Mouse (Mus musculus): ENCODE data around the gene Ppif. TPM values are rescaled to one million over a fixed set of nuclear protein-coding genes. Genes with fewer than 3 reads are reported as not detected.

The Ppif gene
- polyA plus RNA-seq, 1 experiment from 2014 or later: 13.8 TPM

- Histone ChIP-seq H3K4me3 (ENCODE audit: low read depth, low read length) (peak overlapping the region; percentile 77), H3K4me1 (ENCODE audit: insufficient read depth, low read depth, low read length) (peaks cover 4% of the 10 kb centered on the region; the same call in 1 of the 2 replicates), H3K9me3 (ENCODE audit: low read length) (no peaks in the 10 kb centered on the region), H3K27me3 (replicated peaks; ENCODE audit: insufficient read depth, low read length) (no peaks in the 10 kb centered on the region), H3K9ac (replicated peaks; ENCODE audit: low read depth) (peak overlapping the region; percentile 48), H3K36me3 (ENCODE audit: insufficient read depth, low read length) (peaks cover 12% of the 10 kb centered on the region; the same call in 1 of the 2 replicates), H3K27ac (ENCODE audit: low read length) (peak overlapping the region; percentile 27; the same call in 1 of the 2 replicates), H3K4me2 (replicated peaks; ENCODE audit: low read depth, low read length) (peak overlapping the region; percentile 90)
- TF ChIP-seq EP300 (IDR thresholded peaks at IDR 0.05) (no peak), CTCF (IDR thresholded peaks at IDR 0.05) (no peak)
- 2% methylated on average over 10 of the region's 10 CpGs for WGBS
- peak; percentile 45 for ATAC-seq
- DNase-seq (ENCODE audit: low spot score): peak; percentile 63
Measured at GRCm38 (mm10) chr14:25694569-25694897, 579 bp downstream of the Ppif start.

- no peaks in the 10 kb centered on the region for H3K27me3 ChIP-seq (replicated peaks; ENCODE audit: insufficient read depth, low read length)
- peaks cover 13% of the 10 kb centered on the region; the same call in 1 of the 2 replicates for H3K36me3 ChIP-seq (ENCODE audit: insufficient read depth, low read length)
- H3K9ac ChIP-seq (replicated peaks; ENCODE audit: low read depth): no peak overlapping the region
- no peak for TF ChIP-seq EP300 (IDR thresholded peaks at IDR 0.05)
- no peak for TF ChIP-seq CTCF (IDR thresholded peaks at IDR 0.05)
- DNase-seq (ENCODE audit: low spot score) (no peak), ATAC-seq (no peak)
- no peak overlapping the region for H3K27ac ChIP-seq (ENCODE audit: low read length)
- H3K4me3 ChIP-seq (ENCODE audit: low read depth, low read length): peak overlapping the region; percentile 77; the same call in 1 of the 2 replicates
- 31% methylated on average over 6 of the region's 6 CpGs for WGBS
- peak overlapping the region; percentile 90 for H3K4me2 ChIP-seq (replicated peaks; ENCODE audit: low read depth, low read length)
- H3K9me3 ChIP-seq (ENCODE audit: low read length): no peaks in the 10 kb centered on the region
- H3K4me1 ChIP-seq (ENCODE audit: insufficient read depth, low read depth, low read length): peaks cover 4% of the 10 kb centered on the region; the same call in 1 of the 2 replicates
Measured at GRCm38 (mm10) chr14:25695059-25695458, 1.1 kb downstream of the Ppif start.

GRCm38 (mm10) chr14:25696356-25696755 is 2.4 kb downstream of the Ppif start:
- no peaks in the 10 kb centered on the region for H3K9me3 ChIP-seq (ENCODE audit: low read length)
- no peak for ATAC-seq
- no peak for TF ChIP-seq CTCF (IDR thresholded peaks at IDR 0.05)
- no peak for TF ChIP-seq EP300 (IDR thresholded peaks at IDR 0.05)
- H3K36me3 ChIP-seq (ENCODE audit: insufficient read depth, low read length): peaks cover 17% of the 10 kb centered on the region; the same call in 1 of the 2 replicates
- peak; percentile 62 for DNase-seq (ENCODE audit: low spot score)
- peaks cover 4% of the 10 kb centered on the region; the same call in 1 of the 2 replicates for H3K4me1 ChIP-seq (ENCODE audit: insufficient read depth, low read depth, low read length)
- WGBS: 47% methylated on average over 2 of the region's 2 CpGs
- no peak overlapping the region for H3K9ac ChIP-seq (replicated peaks; ENCODE audit: low read depth)
- no peak overlapping the region for H3K4me2 ChIP-seq (replicated peaks; ENCODE audit: low read depth, low read length)
- H3K27me3 ChIP-seq (replicated peaks; ENCODE audit: insufficient read depth, low read length): no peaks in the 10 kb centered on the region
- H3K4me3 ChIP-seq (ENCODE audit: low read depth, low read length): no peak overlapping the region
- no peak overlapping the region for H3K27ac ChIP-seq (ENCODE audit: low read length)

- Histone ChIP-seq H3K27me3 (replicated peaks; ENCODE audit: insufficient read depth, low read length) (no peaks in the 10 kb centered on the region), H3K27ac (ENCODE audit: low read length) (no peak overlapping the region), H3K4me3 (ENCODE audit: low read depth, low read length) (no peak overlapping the region), H3K9me3 (ENCODE audit: low read length) (no peaks in the 10 kb centered on the region), H3K4me2 (replicated peaks; ENCODE audit: low read depth, low read length) (no peak overlapping the region), H3K4me1 (ENCODE audit: insufficient read depth, low read depth, low read length) (no peaks in the 10 kb centered on the region), H3K36me3 (ENCODE audit: insufficient read depth, low read length) (peaks cover 17% of the 10 kb centered on the region; the same call in 1 of the 2 replicates), H3K9ac (replicated peaks; ENCODE audit: low read depth) (no peak overlapping the region)
- no peak for TF ChIP-seq EP300 (IDR thresholded peaks at IDR 0.05)
- peak; percentile 79 for TF ChIP-seq CTCF (IDR thresholded peaks at IDR 0.05)
- ATAC-seq (peak; percentile 25; the same call in 1 of the 2 replicates), DNase-seq (ENCODE audit: low spot score) (peak; percentile 63)
Measured at GRCm38 (mm10) chr14:25701986-25702385, 8.0 kb downstream of the Ppif start.

GRCm38 (mm10) chr14:25707691-25708181 is 13.8 kb downstream of the Ppif start:
- no peak overlapping the region for H3K9ac ChIP-seq (replicated peaks; ENCODE audit: low read depth)
- 26% methylated on average over 5 of the region's 5 CpGs for WGBS
- ATAC-seq: peak; percentile 42
- H3K4me3 ChIP-seq (ENCODE audit: low read depth, low read length): no peak overlapping the region
- TF ChIP-seq EP300 (IDR thresholded peaks at IDR 0.05) (0 out of 2 replicates have a peak, but pooled peaks have one; percentile 20), CTCF (IDR thresholded peaks at IDR 0.05) (peak; percentile 97)
- H3K4me1 ChIP-seq (ENCODE audit: insufficient read depth, low read depth, low read length): peaks cover 11% of the 10 kb centered on the region; the same call in 1 of the 2 replicates
- no peaks in the 10 kb centered on the region for H3K27me3 ChIP-seq (replicated peaks; ENCODE audit: insufficient read depth, low read length)
- H3K36me3 ChIP-seq (ENCODE audit: insufficient read depth, low read length): no peaks in the 10 kb centered on the region
- H3K4me2 ChIP-seq (replicated peaks; ENCODE audit: low read depth, low read length): no peak overlapping the region
- no peaks in the 10 kb centered on the region for H3K9me3 ChIP-seq (ENCODE audit: low read length)
- peak; percentile 83 for DNase-seq (ENCODE audit: low spot score)
- peak overlapping the region; percentile 75; the same call in 1 of the 2 replicates for H3K27ac ChIP-seq (ENCODE audit: low read length)

GRCm38 (mm10) chr14:25708451-25708850 is 14.5 kb downstream of the Ppif start:
- peak; percentile 12; the same call in 1 of the 2 replicates for TF ChIP-seq CTCF (IDR thresholded peaks at IDR 0.05)
- TF ChIP-seq EP300 (IDR thresholded peaks at IDR 0.05): peak; percentile 21; the same call in 1 of the 2 replicates
- Histone ChIP-seq H3K9me3 (ENCODE audit: low read length) (no peaks in the 10 kb centered on the region), H3K4me2 (replicated peaks; ENCODE audit: low read depth, low read length) (no peak overlapping the region), H3K4me1 (ENCODE audit: insufficient read depth, low read depth, low read length) (peaks cover 11% of the 10 kb centered on the region; the same call in 1 of the 2 replicates), H3K27ac (ENCODE audit: low read length) (peak overlapping the region; percentile 75), H3K4me3 (ENCODE audit: low read depth, low read length) (no peak overlapping the region), H3K9ac (replicated peaks; ENCODE audit: low read depth) (no peak overlapping the region), H3K27me3 (replicated peaks; ENCODE audit: insufficient read depth, low read length) (no peaks in the 10 kb centered on the region), H3K36me3 (ENCODE audit: insufficient read depth, low read length) (no peaks in the 10 kb centered on the region)
- DNase-seq (ENCODE audit: low spot score) (peak; percentile 79), ATAC-seq (peak; percentile 65)
- WGBS: 34% methylated on average over 4 of the region's 4 CpGs
